Mouse (Mus musculus) CH12.LX (cell line): ENCODE results near the gene Dnajc5.

Source experiments
- CHD1 ChIP-seq: IDR thresholded peaks from 2 replicates; pipeline ENCODE4 v1.6.1; 2012; ENCODE audit warnings: low read depth, low read length, improper control_type of control experiment, inconsistent platforms
- CTCF ChIP-seq, 2 experiments: IDR thresholded peaks in 1 of 2; conservative IDR thresholded peaks in 1 of 2; 2 replicates each; pipeline ENCODE4 v1.5.1; 2011 to 2012; ENCODE audit warnings: low read depth in 2 of 2, low read length in 2 of 2, improper control_type of control experiment in 1 of 2, inconsistent platforms in 1 of 2, mild to moderate bottlenecking in 1 of 2, moderate library complexity in 1 of 2
- E2F4 ChIP-seq: IDR thresholded peaks from 2 replicates; pipeline ENCODE4 v1.6.1; 2011; ENCODE audit warnings: low read depth, low read length, improper control_type of control experiment; ENCODE audit not compliant: insufficient replicate concordance
- ELF1 ChIP-seq: IDR thresholded peaks from 2 replicates; pipeline ENCODE4 v1.6.1; 2014; ENCODE audit warnings: low read depth, mild to moderate bottlenecking, inconsistent platforms, low read length, improper control_type of control experiment
- IRF4 ChIP-seq: IDR thresholded peaks from 2 replicates; pipeline ENCODE4 v1.6.1; 2014; ENCODE audit warnings: low read depth, mild to moderate bottlenecking, inconsistent platforms, low read length, improper control_type of control experiment
- JUND ChIP-seq: conservative IDR thresholded peaks from 2 replicates; pipeline ENCODE4 v1.6.1; 2011; ENCODE audit warnings: low read depth, low read length, improper control_type of control experiment
- MEF2A ChIP-seq: IDR thresholded peaks from 2 replicates; pipeline ENCODE4 v1.6.1; 2014; ENCODE audit warnings: low read depth, mild to moderate bottlenecking, inconsistent platforms, low read length, improper control_type of control experiment, borderline replicate concordance
- MYC ChIP-seq: IDR thresholded peaks from 2 replicates; pipeline ENCODE4 v1.6.1; 2011; ENCODE audit warnings: low read depth, mild to moderate bottlenecking, improper control_type of control experiment, low read length
- POLR2A ChIP-seq: IDR thresholded peaks from 2 replicates; pipeline ENCODE4 v1.6.1; 2011; ENCODE audit warnings: low read depth, mild to moderate bottlenecking, improper control_type of control experiment, low read length
- UBTF ChIP-seq: IDR thresholded peaks from 2 replicates; pipeline ENCODE4 v1.6.1; 2012; ENCODE audit warnings: low read depth, mild to moderate bottlenecking, inconsistent platforms, low read length, improper control_type of control experiment, moderate library complexity
- ZC3H11A ChIP-seq: IDR thresholded peaks from 2 replicates; pipeline ENCODE4 v1.6.1; 2012; ENCODE audit warnings: low read depth, mild to moderate bottlenecking, inconsistent platforms, low read length, improper control_type of control experiment

DNA sequence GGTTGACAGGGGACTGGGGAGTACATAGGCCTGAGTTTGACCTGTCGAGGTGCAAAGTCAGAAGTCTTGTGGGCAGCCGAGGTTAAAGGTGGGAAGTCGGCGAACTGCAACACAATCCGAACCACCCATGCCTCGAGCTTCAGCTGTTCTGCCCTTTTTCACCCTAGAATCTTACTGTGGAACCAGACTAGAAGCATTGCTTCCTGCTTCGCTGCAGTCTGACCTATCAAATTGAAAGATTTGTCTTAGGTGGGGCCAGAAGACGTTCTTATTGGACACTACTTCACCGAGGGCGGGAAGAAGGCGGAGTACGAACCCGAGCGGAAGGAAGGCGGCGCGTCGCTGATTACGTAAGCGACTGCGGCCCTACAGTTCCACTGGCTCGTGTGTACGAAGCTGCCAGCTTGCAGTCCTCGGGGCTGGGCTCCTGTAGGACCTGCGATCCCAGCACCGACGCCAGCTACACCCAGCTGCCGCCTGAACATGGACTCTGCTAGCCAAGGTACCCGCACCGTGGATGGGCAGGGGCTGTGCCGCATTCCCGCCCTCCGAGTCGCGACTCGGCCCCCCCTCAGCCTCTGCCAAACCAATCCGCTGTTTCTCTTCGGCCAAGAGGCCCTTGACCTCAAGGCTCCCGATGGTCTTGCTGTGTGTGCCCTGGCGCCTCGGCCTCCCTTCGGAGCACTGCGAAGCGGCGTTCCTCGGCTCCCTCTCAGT lies 23.3 kb upstream of the Dnajc5 start, which contains the start of gene Tpd52l2:
- TF ChIP-seq MYC (no peak), CTCF (conservative IDR thresholded peaks at IDR 0.05 in 1 of 2, IDR thresholded peaks at IDR 0.05 in 1 of 2; ENCODE audit: low read depth in 2 of 2, low read length in 2 of 2) (no peak), E2F4 (peak; percentile 80; the same call in 1 of the 2 replicates), CHD1 (no peak), JUND (no peak), POLR2A (peak; percentile 92), MEF2A (0 out of 2 replicates have a peak, but pooled peaks have one; percentile 10), ZC3H11A (no peak), ELF1 (peak; percentile 94), UBTF (no peak), IRF4 (peak; percentile 45; the same call in 1 of the 2 replicates)
